In the genomic region with DNA sequence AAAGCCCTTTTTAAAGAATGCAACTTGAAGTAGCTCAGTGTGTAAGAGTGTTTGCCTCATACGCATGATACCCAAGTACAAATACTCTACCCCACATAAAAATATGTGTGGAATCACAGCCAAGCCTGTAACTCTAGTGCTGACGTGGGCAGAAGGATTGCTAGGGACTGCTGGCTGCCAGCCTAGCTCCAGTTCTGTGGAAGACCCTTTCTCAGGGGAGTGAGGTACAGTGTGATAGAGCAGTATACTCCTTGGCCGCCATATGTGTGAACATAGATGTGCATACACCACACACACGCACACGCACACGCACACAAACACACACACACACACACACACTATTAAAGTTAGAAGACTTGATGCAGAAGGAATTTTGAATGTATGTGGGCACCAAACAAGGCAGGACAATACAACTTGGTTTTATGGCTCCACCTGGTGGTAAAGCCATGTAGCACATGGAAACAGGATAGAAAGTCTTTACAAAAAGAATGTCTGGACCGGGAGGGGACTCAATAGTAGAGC, we compare ENCODE assay signal across 8 mouse cellular contexts. TPM values are rescaled to one million over a fixed set of nuclear protein-coding genes. Genes with fewer than 3 reads are reported as not detected.
A peak's percentile ranks its signal among the peaks of the same experiment; 100 is the strongest.
DNase-seq lines count a peak whose midpoint lies in the region; ATAC-seq lines count a peak whose summit lies in the region.

No protein-coding gene starts in this region.

- H3K4me1 ChIP-seq in kidney, embryonic 15.5 days = no peaks in the 10 kb centered on the region
- no peaks in the 10 kb centered on the region for H3K4me1 ChIP-seq in forebrain, embryonic 11.5 days (replicated peaks; ENCODE audit: control insufficient read depth, insufficient read depth, low read length)
- no peaks in the 10 kb centered on the region for H3K4me1 ChIP-seq in midbrain, embryonic 16.5 days (ENCODE audit: control insufficient read depth, insufficient read depth, low read length)
- no peaks in the 10 kb centered on the region for H3K4me1 ChIP-seq in stomach, embryonic 14.5 days (ENCODE audit: control insufficient read depth, insufficient read depth, low read length)

- no peak overlapping the region for H3K9ac ChIP-seq in kidney, embryonic 15.5 days
- no peak overlapping the region for H3K9ac ChIP-seq in forebrain, embryonic 11.5 days (ENCODE audit: low read length)
- H3K9ac ChIP-seq in midbrain, embryonic 16.5 days (ENCODE audit: low read depth, low read length) = no peak overlapping the region
- no peak overlapping the region for H3K9ac ChIP-seq in stomach, embryonic 14.5 days (replicated peaks; ENCODE audit: low read depth, low read length)

- H3K27me3 ChIP-seq in kidney, embryonic 15.5 days = no peaks in the 10 kb centered on the region
- no peaks in the 10 kb centered on the region for H3K27me3 ChIP-seq in forebrain, embryonic 11.5 days (ENCODE audit: control insufficient read depth, insufficient read depth, low read length)
- no peaks in the 10 kb centered on the region for H3K27me3 ChIP-seq in midbrain, embryonic 16.5 days (ENCODE audit: control insufficient read depth, insufficient read depth, low read depth, low read length)
- H3K27me3 ChIP-seq in stomach, embryonic 14.5 days (ENCODE audit: control insufficient read depth, insufficient read depth, low read length) = no peaks in the 10 kb centered on the region

- no peaks in the 10 kb centered on the region for H3K9me3 ChIP-seq in kidney, embryonic 15.5 days (replicated peaks)
- no peaks in the 10 kb centered on the region for H3K9me3 ChIP-seq in forebrain, embryonic 11.5 days (ENCODE audit: control insufficient read depth, low read length)
- H3K9me3 ChIP-seq in midbrain, embryonic 16.5 days (replicated peaks; ENCODE audit: control insufficient read depth, low read length, poor library complexity, severe bottlenecking) = no peaks in the 10 kb centered on the region
- H3K9me3 ChIP-seq in stomach, embryonic 14.5 days (ENCODE audit: control insufficient read depth, low read depth, low read length) = no peaks in the 10 kb centered on the region

- peaks cover 23% of the 10 kb centered on the region; the same call in 1 of the 2 replicates for H3K36me3 ChIP-seq in kidney, embryonic 15.5 days
- no peaks in the 10 kb centered on the region for H3K36me3 ChIP-seq in forebrain, embryonic 11.5 days (ENCODE audit: control insufficient read depth, insufficient read depth, low read length)
- no peaks in the 10 kb centered on the region for H3K36me3 ChIP-seq in midbrain, embryonic 16.5 days (ENCODE audit: control insufficient read depth, insufficient read depth, low read length)
- no peaks in the 10 kb centered on the region; the same call in 1 of the 2 replicates for H3K36me3 ChIP-seq in stomach, embryonic 14.5 days (ENCODE audit: control insufficient read depth, insufficient read depth, low read length)

- H3K4me2 ChIP-seq in kidney, embryonic 15.5 days = no peak overlapping the region
- H3K4me2 ChIP-seq in forebrain, embryonic 11.5 days (ENCODE audit: low read depth, low read length, severe bottlenecking) = no peak overlapping the region
- H3K4me2 ChIP-seq in midbrain, embryonic 16.5 days (ENCODE audit: low read length) = no peak overlapping the region
- no peak overlapping the region for H3K4me2 ChIP-seq in stomach, embryonic 14.5 days (replicated peaks; ENCODE audit: low read depth, low read length)

- no peak; the same call in 1 of the 2 replicates for ATAC-seq in kidney, embryonic 15.5 days (replicated peaks; ENCODE audit: low FRiP score)
- ATAC-seq in forebrain, embryonic 11.5 days (replicated peaks; ENCODE audit: low FRiP score) = no peak
- 0 out of 2 replicates have a peak, but pooled peaks have one; percentile 32 for ATAC-seq in midbrain, embryonic 16.5 days
- ATAC-seq in stomach, embryonic 14.5 days (ENCODE audit: insufficient number of reproducible peaks, insufficient read depth, low FRiP score, low read depth) = peak; percentile 65; the same call in 1 of the 2 replicates

- DNase-seq in kidney, adult 11 months = peak; percentile 20
- peak; percentile 61 for DNase-seq in c-Kit-positive CD71-negative TER-119-negative erythroid progenitor cells, embryonic 14.5 days (ENCODE audit: low read depth)
- peak; percentile 61 for DNase-seq in forebrain, embryonic 11.5 days (ENCODE audit: low spot score)
- DNase-seq in induced T-regulatory cell, adult 2 months (ENCODE audit: low read depth) = peak; percentile 77
- DNase-seq in left cerebral cortex, postnatal 36 days (ENCODE audit: low spot score in 2 of 2) = peak; percentile 14 to 49

- H3K27ac ChIP-seq in kidney, embryonic 15.5 days = no peak overlapping the region
- H3K27ac ChIP-seq in forebrain, embryonic 11.5 days (ENCODE audit: low read depth, low read length) = no peak overlapping the region
- no peak overlapping the region for H3K27ac ChIP-seq in midbrain, embryonic 16.5 days (ENCODE audit: low read length)
- no peak overlapping the region for H3K27ac ChIP-seq in stomach, embryonic 14.5 days (ENCODE audit: low read length)

- H3K4me3 ChIP-seq in kidney, embryonic 15.5 days (replicated peaks) = no peak overlapping the region
- H3K4me3 ChIP-seq in forebrain, embryonic 11.5 days (ENCODE audit: low read depth, low read length) = no peak overlapping the region
- H3K4me3 ChIP-seq in midbrain, embryonic 16.5 days (ENCODE audit: low read depth, low read length) = no peak overlapping the region
- H3K4me3 ChIP-seq in stomach, embryonic 14.5 days (ENCODE audit: low read depth, low read length) = no peak overlapping the region

- 69% methylated on average over 7 of the region's 7 CpGs for WGBS in kidney, embryonic 15.5 days
- 65% methylated on average over 7 of the region's 7 CpGs for WGBS in forebrain, embryonic 11.5 days
- WGBS in midbrain, embryonic 16.5 days = 61% methylated on average over 7 of the region's 7 CpGs
- WGBS in stomach, embryonic 14.5 days = 65% methylated on average over 7 of the region's 7 CpGs

- intact Hi-C loops in left cerebral cortex, postnatal 36 days (cut with DNase I) = loop anchor here (5.0 kb wide), 1 partner anchor 41 kb away; a partner anchor contains a TSS

RNA-seq across cellular contexts. Expression of a gene that starts 41.2 kb away (rescaled TPM):
- polyA plus RNA-seq in kidney, embryonic 15.5 days (2015; fragmentation: Nextera tagmentation; extraction: Ambion mirVana) = 14.2 and 14.6 TPM in 2 replicates
- polyA plus RNA-seq in forebrain, embryonic 11.5 days (2014; fragmentation: Nextera tagmentation; extraction: Ambion mirVana) = 11.8 and 13.5 TPM in 2 replicates
- total RNA-seq in left cerebral cortex, postnatal 36 days (2021) = 10 to 100 TPM; 32.2 to 37.9 TPM
- 12.4 and 12.6 TPM in 2 replicates for polyA plus RNA-seq in midbrain, embryonic 16.5 days (2015; fragmentation: Nextera tagmentation; extraction: Ambion mirVana)
- polyA plus RNA-seq in stomach, embryonic 14.5 days (2014; fragmentation: Nextera tagmentation; extraction: Ambion mirVana) = 20.8 and 21.7 TPM in 2 replicates

Comparison
In these comparisons a context has a peak if more than half of its experiments do, and no peak if none do; other contexts are left out.
1. DNase-seq: peak in every context shown above with its lines; median percentile 77 in induced T-regulatory cell, adult 2 months; 61 in c-Kit-positive CD71-negative TER-119-negative erythroid progenitor cells, embryonic 14.5 days; 61 in forebrain, embryonic 11.5 days; 32 in left cerebral cortex, postnatal 36 days; 20 in kidney, adult 11 months.
2. ATAC-seq: peak in midbrain, embryonic 16.5 days (single experiment) and stomach, embryonic 14.5 days (single experiment); none in kidney, embryonic 15.5 days (single experiment) and forebrain, embryonic 11.5 days (single experiment).